Mouse (Mus musculus): ENCODE results near the gene Fhl1. TPM values are rescaled to one million over a fixed set of nuclear protein-coding genes. Genes with fewer than 3 reads are reported as not detected.

Fhl1 gene
- total RNA-seq, 4 experiments from 2014 or later: 81.8 to 101 (median 89.4) TPM

Other genes with a start within 250 kb of the Fhl1 start
- gene Gm10477, start 207.0 kb upstream of the Fhl1 start, total RNA-seq (2022): not detected
- not detected for gene Gm648, start 182.2 kb upstream of the Fhl1 start, total RNA-seq (2022)
- gene Mmgt1, start 133.7 kb upstream of the Fhl1 start, total RNA-seq (2022): 10 to 100 TPM; 23.4 to 29.5 (median 25.2) TPM
- 100 to 1,000 TPM in 3 of 4 experiments, 10 to 100 TPM in 1; 95.4 to 122 (median 108) TPM for gene Slc9a6, start 122.0 kb upstream of the Fhl1 start, total RNA-seq (2022)
- gene Map7d3, start 90.5 kb downstream of the Fhl1 start, total RNA-seq (2022): under 1 TPM in 2 of 4 experiments, not detected in 2; 0.17 to 0.23 TPM
- gene Adgrg4, start 138.4 kb downstream of the Fhl1 start, total RNA-seq (2022): not detected

All from left cerebral cortex, adult 8-10 months (tissue).